Mouse (Mus musculus) macrophage (primary cell): Measurements from ENCODE around the gene Zfp114. TPM values are rescaled to one million over a fixed set of nuclear protein-coding genes. Genes with fewer than 3 reads are reported as not detected.
A peak's percentile ranks its signal among the peaks of the same experiment; 100 is the strongest.

Experiments used
- H3K27ac ChIP-seq: fragments of 350-480 bp; formaldehyde crosslinking; 2 replicates; pipeline ENCODE4 v1.9.0; 2021
- H3K36me3 ChIP-seq: fragments of 350-480 bp; formaldehyde crosslinking; 2 replicates; pipeline ENCODE4 v1.9.0; 2021; ENCODE audit errors: inconsistent target
- H3K4me3 ChIP-seq: fragments of 350-480 bp; formaldehyde crosslinking; 2 replicates; pipeline ENCODE4 v1.9.0; 2021; ENCODE audit errors: inconsistent target
- H3K79me2 ChIP-seq: fragments of 350-480 bp; formaldehyde crosslinking; 2 replicates; pipeline ENCODE4 v1.9.0; 2021; ENCODE audit errors: inconsistent target
- WGBS: methylation state at CpG from one replicate; pipeline ENCODE4 v1.1.7; 2026; ENCODE audit warnings: inconsistent platforms; ENCODE audit not compliant: missing documents; 5-methylcytosine and 5-hydroxymethylcytosine counted together
- polyA plus RNA-seq: library from polyadenylated mRNA; stranded (reverse); fragments of 250-400 nt; gene quantifications from 3 replicates; pipeline ENCODE4 v1.2.4, GENCODE M21; 2018; ENCODE audit warnings: inconsistent platforms

The Zfp114 gene
- polyA plus RNA-seq, 1 experiment from 2014 or later: not detected

- Histone ChIP-seq H3K79me2 (peaks cover 6% of the 10 kb centered on the region; the same call in 1 of the 2 replicates), H3K27ac (peak overlapping the region; percentile 33), H3K4me3 (peak overlapping the region; percentile 64), H3K36me3 (peaks cover 3% of the 10 kb centered on the region; the same call in 1 of the 2 replicates)
- WGBS: 19% methylated on average over 24 of the region's 24 CpGs
These were observed 32.8 kb downstream of the Zfp114 start for GRCm38 (mm10) chr7:24207488-24208261.

DNA sequence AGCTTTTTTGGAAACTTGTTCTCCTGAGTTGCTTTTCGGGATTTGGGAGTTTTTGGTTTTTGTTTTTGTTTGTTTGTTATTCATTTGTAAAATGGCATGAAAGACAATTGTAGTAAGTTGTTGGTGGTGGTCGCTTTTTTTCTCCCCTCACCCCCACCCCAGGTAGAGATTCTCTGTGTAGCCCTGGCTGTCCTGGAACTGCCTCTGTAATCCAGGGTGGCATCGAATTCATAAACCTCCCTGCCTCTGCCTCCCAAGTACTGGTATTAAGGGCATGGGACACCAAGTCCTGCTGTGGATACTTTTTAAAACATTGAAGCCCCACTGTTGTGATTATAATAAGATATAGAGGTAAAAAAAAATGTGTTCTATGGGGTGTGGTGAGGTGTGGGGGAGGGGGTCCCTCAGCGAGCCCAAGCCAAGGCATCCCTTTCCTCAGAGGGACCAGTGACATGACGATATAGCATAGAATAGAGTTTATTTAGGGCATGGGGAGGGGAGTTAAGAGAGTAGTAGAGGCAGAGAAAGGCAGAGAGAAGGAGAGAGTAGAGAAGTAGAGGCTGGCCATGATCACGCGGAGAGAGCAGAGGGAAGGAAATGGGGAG is 33.5 kb downstream of the Zfp114 start:
- H3K4me3 ChIP-seq: peak overlapping the region; percentile 64; the same call in 1 of the 2 replicates

DNA sequence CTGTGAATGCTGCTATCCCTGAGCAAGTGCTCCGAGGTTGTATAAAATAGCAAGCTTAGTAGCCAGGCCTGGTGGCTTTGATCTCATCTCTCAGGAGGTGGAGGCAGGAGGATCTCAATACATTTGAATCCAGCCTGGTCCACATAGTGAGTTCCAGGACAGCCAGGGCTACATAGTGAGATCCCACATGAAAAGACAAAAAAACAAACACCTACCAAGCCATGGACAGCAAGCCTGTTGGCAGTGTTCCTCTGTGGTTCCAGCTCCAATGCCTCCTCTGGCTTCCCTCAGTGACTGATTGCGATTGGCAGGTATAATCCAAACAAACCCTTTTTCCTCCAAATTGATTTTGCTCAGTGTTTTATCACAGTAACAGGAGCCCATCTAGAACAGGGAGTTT is 35.4 kb downstream of the Zfp114 start:
- Histone ChIP-seq H3K4me3 (no peak overlapping the region), H3K36me3 (no peaks in the 10 kb centered on the region), H3K27ac (no peak overlapping the region), H3K79me2 (peaks cover 6% of the 10 kb centered on the region; the same call in 1 of the 2 replicates)
- 89% methylated on average over 2 of the region's 2 CpGs for WGBS

More for the DNA sequence above, 33.5 kb downstream of the Zfp114 start:
- H3K27ac ChIP-seq: no peak overlapping the region
- WGBS: 52% methylated on average over 4 of the region's 7 CpGs
- H3K79me2 ChIP-seq: peaks cover 6% of the 10 kb centered on the region; the same call in 1 of the 2 replicates
- H3K36me3 ChIP-seq: no peaks in the 10 kb centered on the region; the same call in 1 of the 2 replicates

DNA sequence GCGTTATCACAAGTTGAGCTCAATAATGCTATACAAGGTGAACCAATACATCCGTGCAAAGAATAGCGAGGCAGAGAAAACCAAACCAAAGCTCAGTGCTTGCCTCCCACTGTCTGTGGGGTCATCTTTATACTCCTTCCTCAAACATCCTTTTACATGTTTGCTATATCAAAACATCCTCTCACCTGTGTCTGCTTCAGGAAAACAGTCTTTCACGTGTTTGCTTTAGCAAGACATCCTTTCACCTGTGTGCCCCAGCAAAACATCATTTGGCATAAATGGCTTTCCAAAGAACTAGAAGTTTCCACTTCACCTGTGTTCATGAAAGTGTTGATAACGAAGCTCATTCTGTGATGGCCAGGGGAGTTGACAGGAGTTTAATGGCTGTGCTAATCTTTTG is 36.5 kb downstream of the Zfp114 start, which contains the start of gene Zfp111:
Zfp111 (minus strand) TSS at position 101 of the 400 bp plus-strand sequence.
- Histone ChIP-seq H3K27ac (no peak within 1 kb of the TSS), H3K36me3 (no peaks in the 10 kb centered on the region), H3K4me3 (no peak within 1 kb of the TSS), H3K79me2 (peaks cover 6% of the 10 kb centered on the region; the same call in 1 of the 2 replicates)
- 85% methylated on average over 5 of the region's 5 CpGs for WGBS

Other genes with a start within 250 kb of the Zfp114 start
- gene Vmn1r179, start 248.1 kb upstream of the Zfp114 start, polyA plus RNA-seq: not detected in 3 replicates
- not detected in 3 replicates for gene Vmn1r180, start 224.4 kb upstream of the Zfp114 start, polyA plus RNA-seq
- not detected in 3 replicates for gene Vmn1r181, start 200.4 kb upstream of the Zfp114 start, polyA plus RNA-seq
- not detected in 3 replicates for gene V1rd19, start 173.4 kb upstream of the Zfp114 start, polyA plus RNA-seq
- not detected in 3 replicates for gene Vmn1r183, start 121.8 kb upstream of the Zfp114 start, polyA plus RNA-seq
- gene Zfp180, start 93.1 kb upstream of the Zfp114 start, polyA plus RNA-seq: 6.8 to 10.4 TPM (median 9.0 TPM) in 3 replicates
- gene Zfp112, start 62.7 kb upstream of the Zfp114 start, polyA plus RNA-seq: 0.21 to 0.39 TPM (median 0.21 TPM) in 3 replicates
- gene Zfp235, start 40.9 kb upstream of the Zfp114 start, polyA plus RNA-seq: 1.7 to 4.9 TPM (median 2.7 TPM) in 3 replicates
- 3.9 to 7.1 TPM (median 4.4 TPM) in 3 replicates for gene Zfp111, start 36.4 kb downstream of the Zfp114 start, polyA plus RNA-seq
- 0.92 to 1.6 TPM (median 1.1 TPM) in 3 replicates for gene Zfp109, start 62.5 kb downstream of the Zfp114 start, polyA plus RNA-seq
- 1.1 to 2.5 TPM (median 1.6 TPM) in 3 replicates for gene Zfp108, start 79.7 kb downstream of the Zfp114 start, polyA plus RNA-seq
- gene Zfp93, start 95.4 kb downstream of the Zfp114 start, polyA plus RNA-seq: 0.32 to 0.66 TPM (median 0.48 TPM) in 3 replicates
- 5.6 to 8.2 TPM (median 7.2 TPM) in 3 replicates for gene Zfp61, start 126.2 kb downstream of the Zfp114 start, polyA plus RNA-seq
- gene Zfp94, start 141.6 kb downstream of the Zfp114 start, polyA plus RNA-seq: 1.0 to 2.1 TPM (median 1.5 TPM) in 3 replicates
- not detected in 3 replicates for gene Tescl, start 158.9 kb downstream of the Zfp114 start, polyA plus RNA-seq
- gene Lypd5, start 174.1 kb downstream of the Zfp114 start, polyA plus RNA-seq: not detected in 3 replicates
- 11.1 to 85.5 TPM (median 12.1 TPM) in 3 replicates for gene Kcnn4, start 195.2 kb downstream of the Zfp114 start, polyA plus RNA-seq
- 19.7 to 29.3 TPM (median 20.3 TPM) in 3 replicates for gene Smg9, start 224.6 kb downstream of the Zfp114 start, polyA plus RNA-seq